Mouse (Mus musculus) heart, embryonic 14.5 days (tissue): ENCODE results near the gene Tmem245. TPM values are rescaled to one million over a fixed set of nuclear protein-coding genes. Genes with fewer than 3 reads are reported as not detected.
"Not testable (repeated sequence)": the region's sequence is repeated elsewhere in the genome, so short reads cannot be mapped to it uniquely, and the experiment has no call there.

Source experiments
- ATAC-seq: fragments of 200-750 bp; cut with Nextera tagmentation; 2 replicates; pipeline ENCODE4 v1.8.0; 2017; ENCODE audit warnings: low read depth, moderate TSS enrichment; ENCODE audit not compliant: insufficient number of reproducible peaks, insufficient read depth, low FRiP score
- H3K27ac ChIP-seq, 2 experiments: fragments of 200-500 bp in 1 of 2; fragments of 300-500 bp in 1 of 2; sonication (generic) in 1 of 2; replicated peaks in 1 of 2; 2 replicates each; pipeline ENCODE4 v1.5.1; 2012 to 2014; ENCODE audit warnings: low read depth in 2 of 2, low read length in 2 of 2, control low read depth in 1 of 2, mild to moderate bottlenecking in 1 of 2, mixed read lengths in 1 of 2; ENCODE audit not compliant: control insufficient read depth in 1 of 2, insufficient read depth in 1 of 2
- H3K27me3 ChIP-seq: fragments of 300-500 bp; sonication (generic); 2 replicates; pipeline ENCODE4 v1.6.1; 2014; ENCODE audit warnings: mild to moderate bottlenecking, low read length, control low read depth; ENCODE audit not compliant: control insufficient read depth, insufficient read depth
- H3K36me3 ChIP-seq: fragments of 300-500 bp; sonication (generic); 2 replicates; pipeline ENCODE4 v1.6.1; 2014; ENCODE audit warnings: mild to moderate bottlenecking, control low read depth, low read length, mixed read lengths; ENCODE audit not compliant: control insufficient read depth, insufficient read depth
- H3K4me1 ChIP-seq, 2 experiments: fragments of 200-500 bp in 1 of 2; fragments of 300-500 bp in 1 of 2; sonication (generic) in 1 of 2; 2 replicates each; pipeline ENCODE4 v1.6.1; 2012 to 2014; ENCODE audit warnings: low read length in 2 of 2, control low read depth in 1 of 2, mixed read lengths in 1 of 2; ENCODE audit not compliant: control insufficient read depth in 2 of 2, insufficient read depth in 2 of 2
- H3K4me2 ChIP-seq: fragments of 300-500 bp; sonication (generic); 2 replicates; pipeline ENCODE4 v1.6.1; 2014; ENCODE audit warnings: mild to moderate bottlenecking, low read length
- H3K4me3 ChIP-seq, 2 experiments: fragments of 200-500 bp in 1 of 2; fragments of 300-500 bp in 1 of 2; sonication (generic) in 1 of 2; 2 replicates each; pipeline ENCODE4 v1.5.1; 2012 to 2014; ENCODE audit warnings: low read length in 2 of 2, mild to moderate bottlenecking in 2 of 2, control low read depth in 1 of 2, low read depth in 1 of 2, moderate library complexity in 1 of 2; ENCODE audit not compliant: control insufficient read depth in 1 of 2, insufficient read depth in 1 of 2
- H3K9ac ChIP-seq: fragments of 300-500 bp; sonication (generic); 2 replicates; pipeline ENCODE4 v1.6.1; 2014; ENCODE audit warnings: mild to moderate bottlenecking, low read length
- H3K9me3 ChIP-seq: fragments of 300-500 bp; sonication (generic); 2 replicates; pipeline ENCODE4 v1.6.1; 2016; ENCODE audit warnings: low read length, control low read depth; ENCODE audit not compliant: control insufficient read depth
- WGBS: fragments of 180-500 bp; shearing (Covaris S2); extraction: QIAGEN DNeasy Blood & Tissue Kit; methylation state at CpG from one replicate; pipeline ENCODE4 v1.1.7; 2014; 5-methylcytosine and 5-hydroxymethylcytosine counted together
- polyA plus RNA-seq: library from polyadenylated mRNA; unstranded; fragments of >200 nt; fragmentation: Nextera tagmentation; extraction: Ambion mirVana; gene quantifications from 2 replicates; pipeline ENCODE4 v1.2.1, GENCODE M21; 2014

The Tmem245 gene
- polyA plus RNA-seq, 1 experiment from 2014 or later = 21.6 TPM

DNA sequence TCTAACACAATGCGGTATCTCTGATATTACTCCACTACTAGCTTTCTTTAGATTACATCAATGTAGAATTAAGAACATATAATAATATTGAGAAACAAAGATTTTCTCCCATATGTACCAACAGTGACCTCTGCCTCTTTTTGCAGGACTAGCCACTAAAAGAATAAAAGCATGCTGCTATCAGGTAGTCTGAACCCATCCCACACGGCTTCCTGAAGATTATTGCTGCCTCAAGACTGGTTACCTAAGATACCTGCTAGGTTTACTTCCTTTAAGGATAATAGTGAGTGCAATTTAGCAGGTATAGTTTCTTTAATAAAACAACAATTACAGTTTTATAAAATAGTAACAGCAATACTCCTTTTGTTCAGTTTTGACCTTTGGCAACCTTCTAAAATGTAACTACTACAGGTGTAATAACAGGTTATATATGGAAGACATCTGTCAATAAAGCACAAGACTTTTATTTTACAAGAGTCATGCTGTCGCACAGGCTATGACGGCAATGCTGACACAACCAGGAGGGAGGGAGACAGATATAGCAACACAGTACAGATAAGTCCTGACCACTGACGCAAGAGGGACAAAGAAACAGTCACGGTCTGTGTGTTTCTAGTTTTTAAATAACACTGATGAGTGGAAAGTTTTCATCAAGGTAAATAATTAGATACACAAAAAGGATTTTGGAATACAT is 60.8 kb downstream of the Tmem245 start:
- Histone ChIP-seq H3K4me2 (no peak overlapping the region), H3K9ac (no peak overlapping the region), H3K27ac (no peak overlapping the region), H3K27me3 (no peaks in the 10 kb centered on the region), H3K4me3 (no peak overlapping the region), H3K4me1 (peaks cover 8 to 15% of the 10 kb centered on the region in 2 experiments), H3K36me3 (peaks cover 72% of the 10 kb centered on the region), H3K9me3 (no peaks in the 10 kb centered on the region)
- no peak for ATAC-seq
- 39% methylated on average over 6 of the region's 6 CpGs for WGBS

DNA sequence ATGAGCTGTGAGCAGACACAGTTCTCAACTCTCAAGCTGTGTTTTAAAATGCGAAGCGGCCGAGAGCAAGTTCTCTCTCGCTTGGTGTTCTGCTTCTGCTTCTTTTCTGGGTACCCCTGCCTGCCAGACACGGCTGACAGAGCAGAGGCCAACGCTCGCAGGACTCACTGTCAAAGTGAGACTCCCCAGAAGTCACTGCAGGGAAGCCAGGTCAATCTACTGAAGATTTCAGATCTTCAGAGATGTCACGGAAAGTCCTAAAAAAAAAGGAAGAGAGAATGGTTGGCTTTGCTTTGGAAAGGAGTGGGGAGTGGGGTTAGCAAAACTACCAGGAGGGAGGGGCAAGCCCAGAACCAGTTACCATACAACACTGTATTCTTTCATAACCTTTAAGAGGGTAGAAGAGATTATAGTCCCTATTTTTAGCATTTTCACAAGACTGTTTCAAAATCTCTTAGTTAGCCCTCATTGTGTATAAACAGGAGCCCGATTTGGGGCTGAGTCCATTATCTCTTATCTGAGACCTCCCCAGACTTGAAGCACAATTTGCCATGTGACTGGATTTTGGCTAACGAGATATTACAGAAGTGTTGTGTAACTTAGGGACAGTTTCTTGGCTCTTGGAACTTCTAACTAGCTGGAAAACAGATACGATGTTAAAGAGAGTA is 67.1 kb downstream of the Tmem245 start:
- H3K9ac ChIP-seq = no peak overlapping the region

DNA sequence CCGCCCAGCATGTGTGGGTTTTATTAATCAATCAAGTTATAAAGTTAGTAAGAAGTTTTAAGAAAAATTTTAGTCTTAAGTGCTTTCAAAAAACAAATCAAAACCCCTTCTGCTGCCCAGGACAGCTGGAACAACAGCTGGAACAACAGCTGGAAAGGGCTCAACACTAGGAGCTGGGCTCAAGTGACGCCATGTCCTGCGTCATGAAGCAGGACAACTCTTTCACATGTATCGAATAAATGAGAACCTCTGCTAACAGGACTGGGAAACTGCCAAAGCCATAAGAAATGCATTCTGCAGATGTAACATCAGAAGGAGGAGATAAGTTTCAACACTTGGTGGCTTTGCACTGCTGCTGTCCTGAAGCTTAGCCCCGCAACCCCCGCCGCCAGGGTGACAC is 68.3 kb downstream of the Tmem245 start:
- H3K4me2 ChIP-seq = no peak overlapping the region
- WGBS = 90% methylated on average over 7 of the region's 7 CpGs
- peaks cover 53% of the 10 kb centered on the region for H3K36me3 ChIP-seq
- H3K4me1 ChIP-seq = peaks cover 25 to 34% of the 10 kb centered on the region in 2 experiments
- no peak overlapping the region for H3K4me3 ChIP-seq
- no peaks in the 10 kb centered on the region for H3K27me3 ChIP-seq
- H3K9me3 ChIP-seq = no peaks in the 10 kb centered on the region
- no peak for ATAC-seq
- peak overlapping the region; percentile 4 to 78; a peak in 3 of 4 replicates for H3K27ac ChIP-seq
- no peak overlapping the region for H3K9ac ChIP-seq

More for the DNA sequence above, 67.1 kb downstream of the Tmem245 start:
- H3K27me3 ChIP-seq = no peaks in the 10 kb centered on the region
- peaks cover 56% of the 10 kb centered on the region for H3K36me3 ChIP-seq
- WGBS = 18% methylated on average over 11 of the region's 11 CpGs
- no peak overlapping the region for H3K4me3 ChIP-seq
- H3K4me2 ChIP-seq = peak overlapping the region; percentile 24; the same call in 1 of the 2 replicates
- H3K9me3 ChIP-seq = no peaks in the 10 kb centered on the region
- 0 out of 2 replicates have a peak, but pooled peaks have one; percentile 59 for ATAC-seq
- peaks cover 25 to 36% of the 10 kb centered on the region in 2 experiments for H3K4me1 ChIP-seq
- peak overlapping the region; percentile 78 to 83 for H3K27ac ChIP-seq

DNA sequence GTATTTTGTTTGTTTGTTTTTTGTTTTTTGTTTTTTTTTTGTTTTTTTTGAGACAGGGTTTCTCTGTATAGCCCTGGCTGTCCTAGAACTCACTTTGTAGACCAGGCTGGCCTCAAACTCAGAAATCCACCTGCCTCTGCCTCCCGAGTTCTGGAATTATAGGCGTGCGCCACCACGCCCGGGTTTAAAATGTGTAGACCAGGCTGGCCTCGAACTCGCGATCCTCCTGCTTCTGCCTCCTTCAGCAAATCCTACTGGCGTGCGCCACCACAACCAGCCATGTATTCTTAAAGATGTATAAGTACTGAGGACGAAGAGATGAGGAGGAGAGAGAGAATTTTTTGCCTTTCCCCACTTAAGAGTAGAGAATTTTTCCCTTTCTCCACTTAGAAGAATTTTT is 76.7 kb downstream of the Tmem245 start:
- Histone ChIP-seq H3K4me1 (peaks cover 3 to 13% of the 10 kb centered on the region in 2 experiments; a peak in 3 of 4 replicates), H3K36me3 (peaks cover 27% of the 10 kb centered on the region)
- H3K27ac ChIP-seq, ATAC-seq, H3K9ac ChIP-seq, H3K9me3 ChIP-seq, H3K27me3 ChIP-seq, H3K4me3 ChIP-seq, H3K4me2 ChIP-seq: not testable (repeated sequence)
- WGBS = 97% methylated on average over 11 of the region's 11 CpGs

DNA sequence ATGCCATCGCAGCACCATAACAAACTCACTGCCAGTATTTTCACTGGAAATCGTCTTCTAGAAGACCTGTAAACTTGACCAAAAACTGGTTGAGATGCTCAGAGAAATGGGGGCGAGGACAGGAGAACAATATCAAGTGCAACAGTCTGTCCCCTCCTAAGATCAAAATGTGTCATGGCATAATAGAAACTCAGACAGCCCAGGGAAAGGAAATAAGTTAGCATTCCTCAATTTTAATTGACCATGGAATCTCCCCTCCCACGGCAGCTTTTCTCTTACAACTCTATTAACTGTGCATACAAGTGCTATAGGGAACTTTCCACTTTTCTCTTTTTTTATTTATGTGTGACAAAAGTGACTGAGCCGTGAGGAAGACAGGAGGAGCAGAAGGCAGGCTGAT is 79.5 kb downstream of the Tmem245 start:
- Histone ChIP-seq H3K27ac (no peak overlapping the region), H3K4me3 (no peak overlapping the region), H3K9ac (no peak overlapping the region), H3K4me1 (peaks cover 7 to 25% of the 10 kb centered on the region in 2 experiments), H3K4me2 (no peak overlapping the region), H3K36me3 (peaks cover 13% of the 10 kb centered on the region), H3K27me3 (no peaks in the 10 kb centered on the region), H3K9me3 (0 out of 2 replicates have a peak, but pooled peaks cover 2% of the 10 kb centered on the region)
- no peak for ATAC-seq
- 90% methylated on average over 5 of the region's 5 CpGs for WGBS

DNA sequence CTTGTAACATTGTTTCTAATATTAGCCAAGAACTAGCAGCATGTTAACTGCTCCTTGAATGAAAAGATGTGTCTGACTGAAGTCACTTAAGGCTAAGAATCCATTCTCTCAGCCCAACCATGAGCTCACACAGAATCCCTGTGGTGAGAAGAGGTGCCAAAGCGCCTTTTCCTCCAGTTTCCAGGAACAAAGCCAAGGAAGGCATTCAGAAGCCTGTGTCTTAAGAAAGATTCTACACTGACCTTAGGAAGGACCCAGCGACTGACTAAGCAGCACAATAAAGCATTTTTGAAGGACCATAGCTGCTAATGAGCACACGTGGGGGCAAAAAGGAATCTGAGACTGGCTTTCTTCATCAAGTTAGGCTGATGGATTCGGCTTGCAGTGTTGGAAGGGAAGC is 81.3 kb downstream of the Tmem245 start:
- Histone ChIP-seq H3K36me3 (no peaks in the 10 kb centered on the region; the same call in 1 of the 2 replicates), H3K4me2 (no peak overlapping the region), H3K27ac (peak overlapping the region; percentile 39 to 45; a peak in 2 of 4 replicates), H3K9ac (no peak overlapping the region), H3K9me3 (no peaks in the 10 kb centered on the region), H3K4me1 (peaks cover 7 to 26% of the 10 kb centered on the region in 2 experiments), H3K27me3 (no peaks in the 10 kb centered on the region), H3K4me3 (no peak overlapping the region)
- 51% methylated on average over 4 of the region's 4 CpGs for WGBS
- ATAC-seq = no peak

DNA sequence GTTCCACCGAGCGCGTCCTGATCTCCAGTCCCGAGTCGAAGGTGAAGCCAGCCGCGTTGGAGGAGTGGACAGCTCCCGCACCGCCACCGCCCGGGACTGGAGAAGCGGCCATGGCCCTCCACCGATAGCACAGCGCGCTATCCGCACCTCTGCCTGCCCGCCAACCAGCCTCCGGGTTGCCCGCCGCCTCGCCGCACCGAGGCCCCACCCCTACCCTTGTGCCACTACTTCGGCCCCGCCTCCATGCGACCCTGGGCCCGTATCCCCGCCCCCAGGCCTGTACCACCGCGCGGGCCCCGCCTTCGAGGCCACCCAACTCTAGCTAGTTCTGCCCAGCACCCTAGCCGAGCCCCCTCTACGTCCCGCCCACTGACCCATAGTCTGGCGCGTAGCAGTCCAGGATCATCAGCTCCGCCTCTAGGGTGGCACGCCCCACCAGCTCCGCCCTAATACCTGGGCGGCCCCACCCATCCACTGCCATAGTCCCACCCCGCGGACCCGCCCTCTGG is 82.2 kb downstream of the Tmem245 start, which contains the start of gene Ctnnal1:
Gene Ctnnal1, minus strand, starts transcription at position 186 of the 509 bp plus-strand sequence.
- H3K4me1 ChIP-seq = peaks cover 7 to 26% of the 10 kb centered on the region in 2 experiments
- no peaks in the 10 kb centered on the region for H3K27me3 ChIP-seq
- H3K4me3 ChIP-seq = peak within 1 kb of the TSS; percentile 83 to 91
- ATAC-seq = peak; percentile 95
- peak within 1 kb of the TSS; percentile 89 for H3K4me2 ChIP-seq
- no peaks in the 10 kb centered on the region for H3K36me3 ChIP-seq
- under 1% methylated on average over 42 of the region's 45 CpGs for WGBS
- peak within 1 kb of the TSS; percentile 87 to 92 for H3K27ac ChIP-seq
- H3K9ac ChIP-seq = peak within 1 kb of the TSS; percentile 85
- H3K9me3 ChIP-seq = no peaks in the 10 kb centered on the region
